Mouse (Mus musculus) olfactory bulb, adult 2 months (tissue): ENCODE measurements around the gene Naa38. TPM values are rescaled to one million over a fixed set of nuclear protein-coding genes. Genes with fewer than 3 reads are reported as not detected.

Experiments used
- H3K27ac ChIP-seq: fragments of 200-500 bp; 2 replicates; pipeline ENCODE4 v1.5.1; 2012; ENCODE audit warnings: low read depth, low read length; ENCODE audit not compliant: insufficient read depth
- H3K4me1 ChIP-seq: fragments of 200-500 bp; 2 replicates; pipeline ENCODE4 v1.6.1; 2012; ENCODE audit warnings: low read length; ENCODE audit not compliant: control insufficient read depth, insufficient read depth
- H3K4me3 ChIP-seq: fragments of 200-500 bp; 2 replicates; pipeline ENCODE4 v1.5.1; 2012; ENCODE audit warnings: mild to moderate bottlenecking, low read depth, low read length, moderate library complexity; ENCODE audit not compliant: insufficient read depth
- CTCF ChIP-seq: fragments of 200-500 bp; IDR thresholded peaks from 2 replicates; pipeline ENCODE4 v1.5.1; 2012; ENCODE audit warnings: low read depth, mild to moderate bottlenecking, low read length, moderate library complexity; ENCODE audit not compliant: insufficient read depth
- POLR2A ChIP-seq: fragments of 200-500 bp; IDR thresholded peaks from 2 replicates; pipeline ENCODE4 v1.6.1; 2012; ENCODE audit warnings: mild to moderate bottlenecking, low read depth, low read length, moderate library complexity; ENCODE audit not compliant: insufficient read depth
- WGBS: fragments of 180-500 bp; shearing (Covaris S2); methylation state at CpG from one replicate; pipeline ENCODE4 v1.1.7; 2018; 5-methylcytosine and 5-hydroxymethylcytosine counted together
- polyA plus RNA-seq: library from polyadenylated mRNA; stranded (reverse); fragments of >200 nt; gene quantifications from 2 replicates; pipeline ENCODE4 v1.2.4, GENCODE M21; 2012; ENCODE audit warnings: low replicate concordance; ENCODE audit not compliant: missing spikeins, insufficient read depth, insufficient read length

Gene Naa38
- polyA plus RNA-seq, 1 experiment = not detected

DNA sequence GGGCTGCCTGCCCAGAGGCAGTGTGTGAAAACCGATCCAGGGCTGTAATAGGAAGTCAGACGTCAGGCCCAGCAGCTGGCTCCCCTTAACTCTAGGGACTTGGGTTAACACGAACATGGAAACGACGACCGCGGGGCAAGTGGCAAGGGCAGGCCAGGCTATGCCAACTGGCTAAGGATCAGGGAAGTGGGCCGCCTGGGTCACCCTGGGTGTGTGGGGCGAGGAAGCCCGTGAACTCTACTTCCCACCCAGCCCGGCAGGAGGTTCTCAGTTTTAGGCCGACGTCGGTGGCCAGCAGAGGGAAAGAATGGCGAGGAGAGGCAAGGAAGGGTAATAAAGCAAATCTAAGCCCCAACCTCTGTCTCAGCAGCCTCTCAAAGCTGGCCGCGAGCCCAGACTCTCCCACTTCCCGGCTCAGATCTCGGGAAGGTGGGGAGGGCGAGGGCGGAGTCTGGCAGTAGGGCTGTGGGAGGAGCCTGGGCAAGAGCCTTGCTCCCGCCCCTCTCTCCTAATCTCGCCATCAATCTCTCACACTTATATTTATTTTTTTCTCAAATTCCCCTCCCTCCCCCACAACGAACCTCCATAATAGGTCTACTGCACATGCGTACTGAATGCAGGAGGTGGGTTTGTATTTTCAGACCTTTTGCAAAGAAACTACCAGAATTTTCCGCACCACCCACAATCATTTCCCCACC is 29.0 kb upstream of the Naa38 start:
- Histone ChIP-seq H3K4me1 (peaks cover 39% of the 10 kb centered on the region), H3K27ac (peak overlapping the region; percentile 85), H3K4me3 (peak overlapping the region; percentile 39)
- WGBS = under 1% methylated on average over 26 of the region's 26 CpGs
- no peak for TF ChIP-seq CTCF
- TF ChIP-seq POLR2A = peak; percentile 58

GRCm38 (mm10) chr11:69366855-69367615 is 28.3 kb upstream of the Naa38 start:
- H3K4me1 ChIP-seq = peaks cover 40% of the 10 kb centered on the region
- H3K27ac ChIP-seq = peak overlapping the region; percentile 98
- H3K4me3 ChIP-seq = peak overlapping the region; percentile 65
- no peak for TF ChIP-seq POLR2A
- TF ChIP-seq CTCF = no peak
- WGBS = under 1% methylated on average over 22 of the region's 22 CpGs

DNA sequence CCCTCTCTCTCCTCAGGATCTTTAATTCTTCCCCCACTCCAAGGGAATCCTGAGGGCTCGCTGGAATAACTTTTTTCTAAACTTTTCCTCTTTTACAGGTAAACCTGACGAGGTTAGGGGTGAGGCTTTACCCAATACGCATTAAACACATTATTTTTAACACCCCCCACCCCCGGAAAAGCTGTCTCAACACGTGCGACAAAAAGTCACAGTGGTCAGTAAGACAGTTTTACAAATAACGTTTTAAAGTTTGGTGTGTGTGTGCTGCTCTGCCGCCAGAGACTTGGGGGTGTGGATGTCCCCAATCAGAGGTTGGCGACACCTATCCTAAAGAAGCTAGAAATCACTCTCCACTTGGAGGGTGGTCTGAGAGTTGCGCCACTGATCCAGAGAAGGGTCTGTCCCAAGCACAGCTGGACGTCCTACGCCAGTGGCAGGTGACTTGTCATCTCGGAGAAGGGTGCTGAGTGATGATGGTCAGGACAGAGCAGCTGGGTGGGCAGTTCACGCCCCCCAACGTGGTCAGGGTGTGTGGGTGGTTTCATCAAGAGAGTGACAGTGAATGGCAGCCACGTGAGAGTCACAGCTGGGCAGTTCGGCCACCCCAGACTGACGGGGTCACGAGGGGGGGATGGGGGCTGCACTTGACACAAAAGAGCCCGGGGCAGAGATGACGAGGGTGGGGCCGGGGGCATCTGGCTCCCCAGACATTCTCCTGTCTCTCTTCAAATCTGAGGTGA is 27.5 kb upstream of the Naa38 start:
- Histone ChIP-seq H3K4me1 (peaks cover 44% of the 10 kb centered on the region), H3K4me3 (peak overlapping the region; percentile 65), H3K27ac (peak overlapping the region; percentile 98)
- TF ChIP-seq POLR2A = no peak
- no peak for TF ChIP-seq CTCF
- 1% methylated on average over 22 of the region's 22 CpGs for WGBS

- TF ChIP-seq CTCF (no peak), POLR2A (no peak)
Measured at GRCm38 (mm10) chr11:69368356-69369214, 26.7 kb upstream of the Naa38 start.

DNA sequence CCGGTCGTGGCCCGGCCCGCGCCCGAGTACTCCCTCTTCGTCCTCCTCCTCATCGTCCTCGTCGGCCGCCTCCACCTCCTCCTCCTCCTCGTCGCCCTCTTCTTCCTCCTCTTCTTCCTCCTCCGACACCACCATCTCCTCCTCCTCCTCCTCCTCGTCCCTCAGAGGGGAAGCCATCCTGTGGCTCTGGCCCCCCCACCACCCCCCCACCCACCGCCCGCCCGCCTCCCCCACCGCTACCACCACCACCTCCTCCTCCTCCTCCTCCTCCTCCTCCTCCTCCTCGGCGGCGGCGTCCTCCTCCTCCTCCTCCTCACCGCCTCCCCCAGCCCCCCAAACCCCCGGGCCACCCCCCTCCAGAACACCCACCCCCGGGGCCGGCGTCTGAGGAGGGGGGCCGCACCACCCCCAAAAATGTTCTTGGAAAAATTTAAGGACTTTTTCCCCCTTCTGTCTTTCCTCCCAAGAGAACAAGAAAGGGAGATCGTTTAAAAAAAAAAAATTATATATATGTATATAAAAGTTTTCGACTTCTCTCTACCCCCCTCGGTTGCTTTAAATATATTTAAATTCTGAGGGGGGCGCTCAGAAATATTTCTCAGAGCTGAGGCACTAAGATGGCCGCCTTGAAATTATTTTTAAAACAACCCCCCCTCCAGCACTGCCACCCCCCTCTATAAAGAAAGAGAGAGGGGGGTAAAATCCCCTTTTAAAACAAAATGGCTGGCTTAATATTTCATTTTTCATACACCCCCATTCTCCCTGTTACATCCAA is 25.9 kb upstream of the Naa38 start, which contains the start of gene Chd3:
Gene Chd3, minus strand, starts transcription at position 192 of the 775 bp plus-strand sequence.
- Histone ChIP-seq H3K4me3 (peak within 1 kb of the TSS; percentile 65), H3K4me1 (peaks cover 38% of the 10 kb centered on the region), H3K27ac (peak within 1 kb of the TSS; percentile 98)
- TF ChIP-seq POLR2A (no peak), CTCF (no peak)
- under 1% methylated on average over 13 of the region's 34 CpGs for WGBS

More at GRCm38 (mm10) chr11:69368356-69369214, 26.7 kb upstream of the Naa38 start:
- WGBS = under 1% methylated on average over 74 of the region's 106 CpGs
- Histone ChIP-seq H3K27ac (peak overlapping the region; percentile 98), H3K4me3 (peak overlapping the region; percentile 65), H3K4me1 (peaks cover 43% of the 10 kb centered on the region)

DNA sequence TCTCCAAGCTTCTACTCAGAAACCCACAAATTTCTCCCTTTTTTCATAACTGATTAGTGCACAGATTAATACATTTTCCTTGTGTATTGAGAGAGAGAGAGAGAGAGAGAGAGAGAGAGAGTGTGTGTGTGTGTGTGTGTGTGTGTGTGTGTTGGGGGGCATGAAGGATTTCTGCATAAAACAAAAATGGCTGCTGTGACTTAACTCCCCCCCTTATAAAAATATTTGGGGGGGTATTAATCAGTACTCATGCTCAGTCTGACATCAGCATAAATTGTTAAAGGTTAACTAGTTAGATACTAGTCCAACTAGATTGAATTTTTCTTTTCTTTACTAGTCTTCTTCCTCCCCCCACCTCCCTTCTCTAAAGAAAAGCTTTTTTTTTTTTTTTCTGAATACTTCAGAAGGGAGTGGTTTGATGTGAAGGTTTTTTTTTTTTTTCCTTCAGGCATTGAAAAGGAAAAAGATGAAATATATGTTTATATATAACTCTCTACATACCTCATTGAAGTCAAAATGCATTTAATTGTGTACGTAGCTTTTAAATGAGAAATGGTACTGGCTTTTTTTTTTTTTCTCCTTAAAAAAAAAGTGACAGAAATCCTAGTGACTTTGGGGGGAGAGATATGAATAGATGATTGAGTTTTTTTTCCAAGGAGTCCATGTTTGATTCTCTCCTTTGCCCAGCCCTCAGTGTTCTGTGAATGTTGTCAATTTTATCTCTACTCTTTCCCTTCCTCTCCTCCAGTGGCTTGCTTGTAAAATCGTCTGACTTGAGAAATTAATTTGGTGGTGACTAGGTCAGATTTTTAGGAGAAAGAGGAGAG is 25.1 kb upstream of the Naa38 start:
- Histone ChIP-seq H3K4me1 (peaks cover 30% of the 10 kb centered on the region), H3K27ac (peak overlapping the region; percentile 48), H3K4me3 (no peak overlapping the region)
- TF ChIP-seq CTCF = no peak
- no peak for TF ChIP-seq POLR2A
- 21% methylated on average over 2 of the region's 2 CpGs for WGBS

GRCm38 (mm10) chr11:69370817-69371215 is 24.5 kb upstream of the Naa38 start:
- TF ChIP-seq CTCF (no peak), POLR2A (no peak)
- peaks cover 23% of the 10 kb centered on the region for H3K4me1 ChIP-seq
- peak overlapping the region; percentile 10; the same call in 1 of the 2 replicates for H3K27ac ChIP-seq
- 30% methylated on average over 9 of the region's 9 CpGs for WGBS
- no peak overlapping the region for H3K4me3 ChIP-seq
